Mouse (Mus musculus) left cerebral cortex, postnatal 4 days (tissue): ENCODE measurements at regions not wholly inside any gene's neighbourhood (a gene's known extent, or its start where the extent isn't known, plus 50 kb on each side); places are given as distances from the start of the nearest gene placed in this dataset.
"Not testable (repeated sequence)": the region's sequence is repeated elsewhere in the genome, so short reads cannot be mapped to it uniquely, and the experiment has no call there.

Experiments used
- DNase-seq: peaks from one replicate; pipeline ENCODE4 v3.0.0-alpha.2; 2022
- intact Hi-C: fragments of 180-260 bp; cut with DNase I; formaldehyde crosslinking; loops from one replicate; pipeline ENCODE4 v1.15.1; 2025

DNA sequence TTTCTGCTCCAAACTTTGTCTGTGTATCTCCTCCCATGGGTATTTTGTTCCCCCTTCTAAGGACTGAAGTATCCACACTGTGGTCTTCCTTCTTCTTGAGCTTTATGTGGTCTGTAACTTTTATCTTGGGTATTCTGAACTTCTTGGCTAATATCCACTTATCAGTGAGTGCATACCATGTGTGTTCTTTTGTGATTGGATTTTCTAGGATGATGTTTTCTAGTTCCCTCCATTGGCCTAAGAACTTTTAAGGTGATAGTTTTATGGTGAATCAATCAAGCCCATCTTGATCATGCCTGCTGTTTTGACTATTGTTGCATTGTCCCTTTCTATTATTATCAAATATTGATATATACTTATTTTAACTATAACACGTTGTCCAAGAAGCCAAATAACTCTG is 779.4 kb upstream of the Tpm3-rs7 start:
- intact Hi-C loops, DNase-seq: not testable (repeated sequence)

DNA sequence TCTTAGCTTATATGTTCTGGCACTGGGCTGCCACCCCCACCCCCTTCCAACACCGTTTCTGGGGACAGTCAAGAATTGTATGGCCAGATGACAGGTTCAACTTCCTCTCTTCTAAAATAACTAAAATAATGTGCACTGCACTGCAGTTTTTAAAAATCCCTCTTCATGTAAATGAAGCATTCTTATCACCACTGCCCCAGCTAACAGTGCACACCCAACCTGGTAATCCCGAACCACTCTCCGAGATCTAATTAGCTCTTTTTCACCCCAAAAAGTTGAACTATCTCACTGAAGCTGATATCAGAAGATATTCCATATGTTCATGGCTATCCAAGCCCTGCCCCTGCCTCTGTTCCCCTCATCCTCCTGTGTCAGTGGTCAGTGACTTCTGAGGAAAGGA is 778.5 kb upstream of the Tpm3-rs7 start:
- intact Hi-C loops = no loop called here
- no peak for DNase-seq

DNA sequence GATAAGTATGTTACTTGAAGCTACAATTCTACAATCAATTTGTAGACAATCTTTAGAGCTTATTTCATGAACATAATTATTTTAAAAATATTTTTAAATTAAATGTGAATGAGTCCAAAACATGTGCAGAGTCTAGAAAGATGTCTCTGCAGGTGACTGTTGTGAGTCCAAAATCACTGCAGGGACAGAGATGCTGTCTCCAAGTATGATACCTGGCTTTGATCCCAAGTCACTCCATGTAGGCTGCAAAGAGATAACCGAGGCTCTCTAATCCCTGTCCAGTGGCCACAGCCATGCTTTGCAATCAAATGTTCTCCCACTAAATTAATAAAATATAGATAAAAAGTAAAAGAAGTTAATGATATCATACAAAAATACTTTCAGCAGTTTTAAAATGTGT is 772.1 kb upstream of the Tpm3-rs7 start:
- DNase-seq = peak; percentile 6
- intact Hi-C loops = no loop called here

DNA sequence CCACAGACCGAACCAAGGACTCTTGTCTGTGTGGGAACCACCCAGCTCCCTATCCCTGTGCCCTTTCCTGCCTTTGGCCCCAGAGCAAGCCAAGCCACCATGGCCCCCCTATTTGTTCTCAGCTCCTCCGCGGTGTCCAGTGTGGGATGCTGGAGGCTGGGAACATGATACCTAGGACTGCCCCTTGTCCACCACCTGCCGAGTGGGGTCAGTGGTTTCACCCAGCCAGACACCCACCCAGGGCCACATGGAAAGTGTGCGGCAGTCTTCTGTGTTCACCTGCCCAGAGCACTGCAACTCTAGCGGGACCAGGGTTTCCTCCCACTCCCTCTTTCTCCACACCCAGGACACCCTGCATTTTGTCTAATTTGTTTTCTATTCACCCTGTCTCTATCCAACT is 765.6 kb upstream of the Tpm3-rs7 start:
- intact Hi-C loops = no loop called here
- DNase-seq = no peak

DNA sequence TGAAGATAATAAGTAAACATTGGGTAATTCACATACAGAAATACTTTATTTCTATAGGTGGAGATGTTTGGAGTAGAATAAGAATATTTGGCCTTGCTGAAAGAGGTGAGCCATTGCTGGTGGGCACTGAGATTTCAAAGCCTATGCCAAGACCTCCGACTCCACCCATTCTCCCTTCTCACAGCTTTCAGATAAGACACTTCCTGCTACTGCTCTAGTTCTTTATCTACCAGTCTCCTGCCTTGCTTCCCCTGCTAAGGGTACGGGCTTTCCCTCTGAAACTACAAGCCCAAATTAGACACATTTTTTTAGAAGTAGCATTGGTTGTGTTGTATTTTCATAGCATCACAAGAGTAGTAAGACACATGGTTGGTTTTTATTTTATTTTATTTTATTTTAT is 752.2 kb upstream of the Tpm3-rs7 start:
- intact Hi-C loops = no loop called here
- no peak for DNase-seq

DNA sequence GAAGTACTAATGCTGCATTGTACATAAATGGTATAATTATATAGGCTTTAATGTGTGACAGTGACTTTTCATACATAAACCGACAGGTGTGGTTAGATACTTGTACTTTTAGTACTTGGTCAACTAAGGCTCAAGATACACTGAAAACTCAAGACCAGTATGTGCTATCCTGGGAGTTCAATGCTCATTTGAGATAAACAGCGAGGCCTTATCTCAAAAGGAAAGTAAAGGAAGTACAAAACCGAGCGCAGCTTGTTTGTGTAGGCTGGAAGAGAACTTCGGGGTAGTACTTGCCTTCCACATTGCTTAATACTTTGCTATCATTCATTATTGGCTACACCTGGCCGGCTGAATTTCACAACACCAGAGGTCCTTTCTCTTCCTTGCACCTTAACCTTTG is 719.7 kb upstream of the Tpm3-rs7 start:
- DNase-seq = no peak
- intact Hi-C loops = no loop called here

DNA sequence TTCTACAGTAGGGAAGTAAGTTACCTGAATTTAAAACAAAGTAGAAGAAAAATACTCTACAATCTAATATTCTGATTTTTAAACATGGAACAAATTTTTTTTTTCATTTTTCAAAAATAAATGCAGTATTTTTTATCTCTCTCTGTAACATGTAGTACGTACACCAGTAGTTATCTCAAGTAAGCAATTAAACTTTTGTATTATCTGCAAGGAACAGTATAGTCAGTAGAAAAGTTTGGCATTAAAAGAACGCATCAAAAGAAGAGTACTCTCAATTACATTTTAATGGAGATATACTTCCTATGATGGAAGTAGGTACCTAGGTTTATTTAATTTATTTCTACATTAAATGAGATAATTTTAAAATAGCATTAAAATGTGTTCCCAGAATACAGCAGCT is 693.7 kb upstream of the Tpm3-rs7 start:
- intact Hi-C loops = no loop called here
- DNase-seq = no peak

DNA sequence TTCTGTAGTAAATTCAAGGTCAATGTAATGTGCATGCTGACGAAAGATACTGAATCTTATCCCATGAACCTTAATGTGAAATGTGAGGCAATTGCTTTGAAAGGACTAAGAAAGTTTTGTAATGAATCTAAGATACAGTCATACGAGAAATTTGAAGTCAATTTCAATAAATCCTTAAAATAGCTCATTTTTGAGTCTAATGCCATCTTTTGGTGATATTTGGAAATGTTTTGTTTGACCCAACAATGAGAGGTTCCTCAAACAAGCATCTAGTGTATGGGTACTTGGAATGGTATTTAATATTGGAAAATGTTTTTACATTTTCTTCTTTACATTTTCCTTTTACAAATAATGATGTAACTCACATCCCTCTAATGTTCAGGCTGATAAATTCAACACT is 656.8 kb upstream of the Tpm3-rs7 start:
- intact Hi-C loops = no loop called here
- no peak for DNase-seq

DNA sequence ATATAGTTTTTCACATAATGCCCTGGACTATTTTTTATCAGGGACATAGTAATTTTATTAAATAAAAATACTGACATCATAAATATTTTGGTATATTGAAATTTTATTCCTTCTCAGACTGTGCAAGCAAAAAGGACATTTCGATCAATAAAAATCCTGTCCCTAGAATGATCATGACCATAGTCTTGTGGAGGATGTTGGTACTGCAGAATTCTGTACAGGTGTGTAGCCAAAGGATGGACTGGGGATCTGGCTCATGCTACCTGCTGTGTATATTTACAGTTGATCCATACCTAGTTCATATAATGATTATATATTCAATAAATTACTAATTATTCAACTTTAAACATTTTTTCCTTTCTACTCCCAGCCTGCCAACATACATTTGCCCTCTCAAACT is 654.6 kb upstream of the Tpm3-rs7 start:
- DNase-seq = no peak
- intact Hi-C loops = no loop called here

DNA sequence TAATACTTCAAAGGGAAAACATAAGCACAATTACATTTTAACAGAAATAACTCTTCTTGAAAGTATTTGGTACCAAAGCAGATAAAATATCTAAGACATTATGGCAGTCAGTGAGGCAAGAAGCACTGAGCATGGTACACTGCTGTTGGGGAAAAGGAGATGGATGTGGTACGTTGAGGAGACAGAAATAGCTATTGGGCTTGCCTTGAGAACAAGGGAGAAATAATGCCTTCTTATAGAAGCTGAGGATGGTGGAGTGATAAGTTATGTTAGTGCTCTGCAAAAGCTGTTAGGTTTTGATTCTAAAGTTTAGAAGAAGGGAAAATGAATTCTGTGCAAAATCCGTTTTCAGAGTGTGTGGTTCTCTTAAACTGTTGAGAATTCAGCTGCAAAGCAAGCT is 633.7 kb upstream of the Tpm3-rs7 start:
- no peak for DNase-seq
- intact Hi-C loops = no loop called here

DNA sequence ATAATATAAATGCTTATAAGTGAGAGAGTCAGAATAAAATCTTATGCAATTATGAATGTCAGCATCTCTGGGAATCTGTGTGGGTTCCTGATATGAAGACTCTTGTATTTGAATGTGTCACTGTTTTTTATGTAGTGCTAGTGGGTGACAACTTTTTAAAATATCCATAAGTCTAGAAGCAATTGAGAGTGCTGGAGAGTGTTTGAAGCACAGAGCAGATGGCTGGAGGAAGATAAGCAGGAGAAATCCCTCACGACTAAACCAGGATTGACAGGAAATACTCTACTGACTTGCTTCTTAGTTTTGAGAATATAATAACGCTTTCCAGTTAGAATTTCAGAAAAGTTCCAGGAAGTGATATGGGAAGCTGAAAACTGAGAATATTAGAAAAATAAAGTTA is 628.4 kb upstream of the Tpm3-rs7 start:
- intact Hi-C loops = no loop called here

DNA sequence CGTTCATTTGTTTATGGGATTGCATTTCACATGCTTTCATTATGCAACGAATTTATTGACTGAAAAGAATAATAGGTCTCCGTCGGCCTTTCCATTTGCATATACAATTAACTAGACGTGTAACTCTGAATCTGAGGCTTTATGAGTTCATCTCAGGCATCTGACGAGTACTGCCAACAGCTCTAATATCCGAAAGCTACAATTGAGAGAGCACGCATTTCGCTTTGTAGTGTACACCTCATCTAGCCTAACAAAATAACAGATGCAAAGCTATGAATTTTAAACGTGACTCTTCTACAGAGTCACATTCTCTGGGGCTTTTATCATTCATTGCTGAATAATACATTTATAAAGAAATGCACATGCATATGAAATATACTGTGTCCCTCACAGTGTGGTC is 594.9 kb upstream of the Tpm3-rs7 start:
- DNase-seq = no peak
- intact Hi-C loops = no loop called here

More for the DNA sequence above, 628.4 kb upstream of the Tpm3-rs7 start:
- no peak for DNase-seq
